Mouse (Mus musculus) layer of hippocampus, adult 9-10 months (tissue): ENCODE results near the gene Gpd1.
"Not testable (repeated sequence)": the region's sequence is repeated elsewhere in the genome, so short reads cannot be mapped to it uniquely, and the experiment has no call there.

ENCODE experiments used
- DNase-seq: peaks from one replicate; pipeline ENCODE4 v3.0.0; 2022; ENCODE audit warnings: low spot score

The Gpd1 gene

GRCm38 (mm10) chr15:99717386-99718334 is at the start of gene Gpd1:
Gpd1 (plus strand) TSS chr15:99717515.
- no peak for DNase-seq

GRCm38 (mm10) chr15:99667544-99667943 is 49.8 kb upstream of the Gpd1 start:
- no peak for DNase-seq

DNA sequence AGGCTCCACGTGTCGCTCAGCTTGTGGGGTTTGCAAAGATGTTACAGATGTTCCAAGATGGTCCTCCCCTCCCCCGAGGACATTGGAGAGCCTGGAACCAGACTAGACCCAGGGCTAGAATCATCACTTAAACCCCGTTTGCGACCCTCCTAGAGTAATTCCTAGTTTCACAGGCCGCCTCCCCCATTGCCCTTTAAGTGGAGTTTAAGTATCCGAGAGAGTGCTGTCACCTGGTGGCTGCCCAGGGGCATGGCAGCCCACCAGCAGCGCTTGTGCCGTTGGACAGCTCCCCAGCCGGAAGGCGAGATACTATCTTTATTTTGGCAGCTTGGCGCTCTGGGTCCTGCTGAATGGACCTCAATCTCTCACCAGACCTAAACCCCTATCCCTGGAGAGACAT is 48.4 kb upstream of the Gpd1 start:
- peak; percentile 61 for DNase-seq

DNA sequence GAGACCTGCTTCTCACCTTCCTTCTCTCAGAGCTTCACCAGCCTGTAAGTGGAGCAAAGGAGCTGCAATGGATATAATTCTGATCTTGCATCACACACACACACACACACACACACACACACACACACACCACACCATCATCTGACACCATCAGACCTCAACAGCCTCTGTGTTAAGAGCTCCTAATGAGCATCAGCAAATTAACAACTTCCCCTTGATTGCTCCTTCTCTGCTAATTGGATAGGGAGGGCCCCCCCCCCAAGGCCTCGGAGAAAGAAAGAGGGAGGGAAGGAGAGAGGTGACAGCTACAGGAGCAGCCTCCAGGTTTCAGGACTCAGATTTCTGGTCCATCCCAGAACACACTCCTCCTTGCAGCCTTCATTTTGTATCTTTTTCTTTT is 47.9 kb upstream of the Gpd1 start:
- no peak for DNase-seq

DNA sequence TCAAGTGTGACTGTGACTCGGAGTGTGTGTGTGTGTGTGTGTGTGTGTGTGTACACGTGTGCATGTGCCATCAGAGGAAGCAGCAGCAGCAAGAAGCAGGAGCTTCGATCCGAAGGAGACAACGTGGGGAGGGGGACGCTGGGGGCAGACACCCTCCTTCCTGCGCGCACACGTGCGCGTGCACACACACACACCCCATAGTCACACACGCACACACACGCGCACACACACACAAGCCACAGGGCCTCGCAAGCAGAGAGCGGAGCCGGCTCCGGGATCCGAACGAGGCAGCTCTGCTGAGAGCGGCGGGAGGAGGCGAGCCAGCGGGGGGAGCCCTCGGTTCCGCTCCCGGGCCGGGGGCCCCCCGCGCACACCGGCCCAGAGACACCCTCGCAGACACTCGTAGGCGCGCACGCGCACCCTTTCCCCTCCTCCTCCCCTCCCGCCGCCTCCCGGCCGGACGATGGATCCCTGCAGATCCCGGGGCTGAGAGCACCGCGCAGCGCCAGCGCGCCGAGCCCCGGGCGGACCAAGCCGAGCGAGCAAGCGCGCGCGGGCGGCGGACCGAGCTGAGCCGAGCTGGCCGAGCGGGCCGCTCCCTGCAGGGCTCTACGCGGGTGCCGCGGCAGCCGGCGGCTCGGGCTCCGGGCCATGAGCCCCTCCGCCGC is 47.0 kb upstream of the Gpd1 start, which contains the start of gene Asic1:
TSS of gene Asic1 (plus strand) at position 215 of the 668 bp plus-strand sequence.
- DNase-seq = no peak

- DNase-seq = no peak
Observed at GRCm38 (mm10) chr15:99670964-99671670, 46.2 kb upstream of the Gpd1 start.

GRCm38 (mm10) chr15:99671783-99672182 is 45.5 kb upstream of the Gpd1 start:
- DNase-seq = no peak

GRCm38 (mm10) chr15:99674866-99675265 is 42.4 kb upstream of the Gpd1 start:
- DNase-seq = no peak

DNA sequence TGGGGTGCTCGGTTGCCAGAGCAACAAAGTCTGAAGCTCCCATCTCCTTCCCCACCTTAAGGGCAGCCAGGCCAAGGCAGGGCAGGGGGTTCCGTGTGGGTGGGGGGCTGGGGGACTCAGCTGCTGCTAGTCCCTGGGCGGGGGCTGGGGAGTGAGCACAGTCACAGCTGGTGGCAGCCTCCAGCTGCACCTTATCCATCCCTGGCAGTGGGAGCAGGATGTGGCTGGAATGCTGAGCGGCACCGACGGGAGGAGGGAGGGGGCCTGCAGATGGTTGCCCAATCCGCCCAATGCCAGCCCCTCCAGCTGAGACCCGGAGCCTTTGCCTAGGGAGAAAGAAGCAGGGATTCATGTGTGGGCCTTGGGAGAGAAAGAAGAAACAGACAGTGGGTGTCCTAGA is 40.2 kb upstream of the Gpd1 start:
- DNase-seq = no peak

DNA sequence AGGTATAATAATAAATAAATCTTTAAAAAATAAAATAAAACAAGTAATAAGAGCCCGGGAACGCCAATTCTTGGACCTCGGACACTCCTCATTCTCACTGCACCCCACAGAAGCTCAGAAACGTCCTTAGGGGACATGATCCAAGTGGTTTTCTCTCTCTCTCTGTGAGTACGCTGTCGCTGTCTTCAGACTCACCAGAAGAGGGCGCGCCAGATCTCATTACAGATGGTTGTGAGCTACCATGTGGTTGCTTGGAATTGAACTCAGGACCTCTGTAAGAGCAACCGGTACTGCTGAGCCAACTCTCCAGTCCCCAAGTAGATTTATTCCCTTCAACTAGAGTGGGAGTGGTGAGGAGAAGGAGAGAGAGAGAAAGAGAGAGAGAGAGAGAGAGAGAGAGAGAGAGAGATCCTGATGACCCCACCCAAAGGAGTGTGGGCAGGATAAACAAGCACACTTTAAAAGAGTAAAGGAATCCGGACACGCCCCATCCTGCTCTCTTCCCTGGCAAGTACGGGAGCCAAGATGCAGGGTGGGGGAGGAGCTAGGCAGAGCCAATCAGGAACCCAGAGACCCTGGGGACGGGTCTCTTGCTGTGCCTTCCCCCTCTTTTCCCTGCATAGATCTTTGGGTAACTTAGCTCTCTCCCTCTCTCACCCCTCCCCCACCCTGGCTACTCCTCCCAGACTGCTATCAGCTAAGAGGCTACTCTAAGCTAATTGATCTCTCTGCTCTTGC is 39.1 kb upstream of the Gpd1 start:
- DNase-seq = no peak

DNA sequence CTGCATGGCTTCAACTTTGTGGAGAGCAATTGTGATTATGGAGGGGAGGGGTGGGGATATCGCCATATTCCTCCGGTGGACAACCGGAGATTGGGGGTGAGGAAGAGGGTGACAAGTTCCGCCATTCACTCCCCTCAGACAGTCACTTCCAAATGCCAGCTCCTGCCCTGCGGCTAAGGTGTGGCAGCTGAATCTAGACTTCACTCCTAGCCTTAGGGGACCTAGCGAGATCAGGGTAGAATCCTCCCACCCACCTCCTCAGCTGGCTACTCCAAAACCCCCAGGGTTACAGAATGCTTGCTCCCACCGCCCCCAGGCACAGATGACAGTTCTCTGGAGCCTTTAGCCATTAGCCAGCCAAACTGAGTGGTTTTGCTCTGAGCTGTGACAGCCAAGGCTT is 38.3 kb upstream of the Gpd1 start:
- DNase-seq = no peak

GRCm38 (mm10) chr15:99682880-99683279 is 34.4 kb upstream of the Gpd1 start:
- DNase-seq = no peak

DNA sequence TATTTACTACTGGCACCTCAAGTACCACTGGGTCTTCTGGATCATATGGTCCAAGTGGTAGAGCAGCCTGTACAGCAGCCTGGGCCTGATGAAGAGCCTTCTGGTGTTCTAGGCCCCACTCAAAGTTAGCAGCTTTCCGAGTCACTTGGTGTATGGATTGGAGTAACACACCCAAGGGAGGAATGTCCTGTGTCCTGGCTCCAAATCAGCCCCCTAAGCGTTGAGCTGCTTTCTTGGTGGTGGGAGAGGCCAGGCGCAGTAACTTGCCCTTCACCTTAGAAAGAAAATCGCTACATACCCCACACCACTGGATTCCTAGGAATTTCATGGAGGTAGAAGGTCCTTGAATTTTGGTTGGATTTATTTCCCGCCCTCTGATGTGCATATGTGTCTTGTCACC is 33.2 kb upstream of the Gpd1 start:
- no peak for DNase-seq

DNA sequence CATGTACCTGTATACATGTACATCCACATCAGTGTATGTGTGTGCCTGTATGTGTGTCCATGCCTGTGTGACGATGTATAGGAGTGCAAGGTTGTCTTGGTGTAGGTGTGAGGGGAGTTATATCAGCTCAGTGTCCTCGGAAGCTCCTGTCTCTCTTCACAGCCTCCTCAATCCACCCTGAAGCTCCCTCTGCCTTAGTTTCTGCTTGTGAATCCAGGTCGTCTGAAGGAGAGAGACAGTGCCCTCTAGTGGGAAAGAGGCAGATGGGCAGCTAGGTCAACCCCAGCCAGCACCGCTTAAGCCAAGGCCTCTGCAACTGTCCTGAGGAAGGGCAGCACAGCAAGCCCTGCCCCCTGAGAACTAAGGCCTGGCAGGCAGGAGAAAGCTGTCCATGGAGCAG is 28.6 kb upstream of the Gpd1 start:
- DNase-seq = no peak

DNA sequence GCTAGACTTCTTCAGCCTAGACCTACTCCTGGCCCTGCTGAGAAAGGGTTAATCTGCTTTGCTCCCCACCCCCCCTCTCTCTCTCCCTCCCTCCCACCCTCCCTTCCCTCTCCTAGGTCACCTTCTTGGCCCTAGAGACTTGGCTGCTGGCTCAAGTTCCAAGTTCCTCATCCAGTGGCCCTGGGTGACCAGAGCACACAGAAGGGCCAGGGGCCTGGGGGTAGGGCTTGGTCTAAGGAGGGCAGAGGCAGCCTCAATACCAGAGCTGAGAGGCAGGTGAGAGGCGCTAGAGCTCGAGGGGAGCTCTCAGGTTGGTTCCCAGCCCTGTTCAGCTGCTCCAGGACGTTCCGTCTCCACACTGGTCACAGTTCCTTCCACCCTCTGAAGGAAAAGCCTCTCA is 26.4 kb upstream of the Gpd1 start:
- no peak for DNase-seq

DNA sequence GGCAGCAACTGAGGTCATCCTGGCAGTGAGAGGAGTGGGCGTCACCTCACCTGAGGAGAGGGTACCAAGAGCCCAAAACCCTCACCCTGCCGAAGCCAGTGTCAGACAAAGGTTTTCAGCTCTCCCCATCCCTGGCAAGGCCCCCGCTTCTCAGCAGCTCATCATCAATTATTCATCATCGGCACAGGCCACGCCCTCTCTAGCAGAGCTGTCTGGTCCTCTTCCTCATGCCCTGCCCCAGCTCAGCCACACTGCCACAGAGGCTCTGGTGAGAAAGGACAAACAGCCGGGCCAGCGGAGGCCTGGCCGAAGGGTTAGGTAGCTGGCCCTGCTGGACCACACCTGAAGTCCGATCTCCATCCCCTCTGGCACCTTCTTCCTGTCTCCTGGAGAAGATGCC is 25.3 kb upstream of the Gpd1 start:
- no peak for DNase-seq

GRCm38 (mm10) chr15:99697309-99697708 is 20.0 kb upstream of the Gpd1 start:
- no peak for DNase-seq

GRCm38 (mm10) chr15:99698533-99699085 is 18.7 kb upstream of the Gpd1 start:
- DNase-seq = no peak

DNA sequence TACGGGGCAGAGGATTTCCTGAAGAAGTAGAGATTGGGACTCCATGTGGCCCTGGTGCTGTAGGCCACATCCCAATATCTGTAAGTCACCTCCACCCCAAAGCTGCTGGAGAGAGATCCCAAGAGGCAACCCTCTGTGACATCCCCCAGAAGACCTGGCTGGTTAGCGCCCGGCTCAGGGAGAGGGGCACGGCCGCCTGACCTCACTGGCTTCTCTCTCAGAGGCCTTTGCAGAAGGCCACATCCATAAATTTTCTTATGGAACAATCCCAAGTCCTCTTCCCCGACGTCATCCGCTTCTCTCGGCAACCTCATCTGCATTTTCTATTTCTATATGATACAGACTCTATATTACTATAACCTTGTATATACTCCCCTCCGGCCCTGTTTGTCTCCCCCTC is 17.6 kb upstream of the Gpd1 start:
- no peak for DNase-seq

DNA sequence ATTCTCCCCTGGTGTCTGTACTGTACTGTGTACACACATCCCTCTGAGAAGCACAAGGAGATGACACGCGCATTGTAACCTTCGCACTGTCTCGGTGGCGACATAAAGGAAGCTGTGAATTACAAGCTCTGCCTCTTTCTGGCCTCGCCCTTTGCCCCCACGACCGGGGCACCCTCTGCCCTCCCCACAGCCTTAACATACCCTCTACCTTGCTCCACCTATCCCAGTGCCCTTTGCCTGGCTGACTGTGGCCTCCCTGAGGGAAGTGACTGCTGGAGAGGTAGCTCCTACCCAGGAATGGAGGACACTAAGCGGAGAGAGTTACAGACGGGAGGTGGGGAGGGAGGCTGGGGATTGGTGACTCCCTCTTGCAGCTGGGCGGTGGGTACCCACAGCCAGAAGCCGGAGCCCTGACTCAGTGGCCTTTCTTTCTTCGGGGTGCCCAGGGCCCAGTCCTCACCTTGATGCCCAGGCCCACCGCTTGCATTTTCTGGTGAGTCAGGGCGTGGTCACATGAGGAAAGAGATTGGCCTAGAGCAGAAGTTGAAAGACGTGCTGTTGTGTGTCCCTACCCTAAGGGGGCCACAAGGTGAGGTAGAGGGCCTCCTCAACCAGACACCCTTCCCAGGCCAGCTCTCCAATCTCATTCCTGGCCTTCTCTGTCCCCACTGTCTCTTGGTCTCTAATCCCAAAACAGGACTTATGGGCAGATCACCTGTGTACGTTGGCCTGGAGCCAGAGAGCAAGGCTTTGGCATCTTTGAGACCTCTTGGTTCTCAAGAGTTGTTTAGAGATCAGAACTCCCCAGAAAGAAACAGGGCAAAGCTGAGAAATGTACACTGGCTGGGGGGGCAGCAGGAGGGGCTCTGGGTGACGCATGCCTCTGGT is 16.9 kb upstream of the Gpd1 start:
- no peak for DNase-seq

GRCm38 (mm10) chr15:99701640-99701998 is 15.7 kb upstream of the Gpd1 start:
- DNase-seq = not testable (repeated sequence)
